Mouse (Mus musculus) liver, adult 2 months (tissue): ENCODE measurements around the gene Eml1.

Experiments
- CTCF ChIP-seq: fragments of 200-500 bp; IDR thresholded peaks from 2 replicates; pipeline ENCODE4 v1.5.1; 2011; ENCODE audit warnings: low read depth, low read length, control low read depth
- POLR2A ChIP-seq: fragments of 200-500 bp; IDR thresholded peaks from 2 replicates; pipeline ENCODE4 v1.6.1; 2011; ENCODE audit warnings: low read length, control low read depth; ENCODE audit not compliant: insufficient read depth; ENCODE audit errors: extremely low read depth

- TF ChIP-seq CTCF, result no peak
- TF ChIP-seq POLR2A, result no peak
Observed at GRCm38 (mm10) chr12:108368921-108369320, 1.8 kb upstream of the Eml1 start.
